Mouse (Mus musculus) layer of hippocampus, postnatal 36 days (tissue): ENCODE results near the gene Ick. TPM values are rescaled to one million over a fixed set of nuclear protein-coding genes. Genes with fewer than 3 reads are reported as not detected.
A peak's percentile ranks its signal among the peaks of the same experiment; 100 is the strongest.
"Not testable (repeated sequence)": the region's sequence is repeated elsewhere in the genome, so short reads cannot be mapped to it uniquely, and the experiment has no call there.

Experiments used
- DNase-seq, 2 experiments: peaks; one replicate each; pipeline ENCODE4 v3.0.0; 2022
- total RNA-seq, 2 experiments: library from RNA; stranded (reverse); gene quantifications; 2 replicates each; pipeline ENCODE4 v1.2.3; 2021

Ick gene
- 10 to 100 TPM; 21.3 to 22.2 TPM for total RNA-seq

GRCm38 (mm10) chr9:78108796-78109239 is at the start of gene Ick, which contains the start of gene Fbxo9:
Gene Ick (plus strand): TSS chr9:78109192.
Gene Fbxo9 (minus strand): TSS chr9:78109065.
- peak; percentile 85 for DNase-seq

- no peak for DNase-seq
Observed at GRCm38 (mm10) chr9:78059525-78060120, 49.4 kb upstream of the Ick start.

GRCm38 (mm10) chr9:78062392-78062791 is 46.6 kb upstream of the Ick start:
- no peak for DNase-seq

GRCm38 (mm10) chr9:78064121-78064520 is 44.9 kb upstream of the Ick start:
- DNase-seq = no peak

GRCm38 (mm10) chr9:78070496-78070895 is 38.5 kb upstream of the Ick start:
- no peak for DNase-seq

- no peak for DNase-seq
Observed at GRCm38 (mm10) chr9:78071626-78072025, 37.4 kb upstream of the Ick start.

GRCm38 (mm10) chr9:78073291-78073690 is 35.7 kb upstream of the Ick start:
- not testable (repeated sequence) for DNase-seq

GRCm38 (mm10) chr9:78073713-78074340 is 35.2 kb upstream of the Ick start:
- no peak for DNase-seq

GRCm38 (mm10) chr9:78075256-78075655 is 33.7 kb upstream of the Ick start:
- DNase-seq = no peak

- DNase-seq = no peak
Observed at GRCm38 (mm10) chr9:78078240-78078639, 30.8 kb upstream of the Ick start.

- no peak for DNase-seq
Observed at GRCm38 (mm10) chr9:78081835-78082234, 27.2 kb upstream of the Ick start.

- no peak for DNase-seq
Observed at GRCm38 (mm10) chr9:78084341-78084740, 24.7 kb upstream of the Ick start.

- DNase-seq = no peak
Observed at GRCm38 (mm10) chr9:78085722-78086287, 23.2 kb upstream of the Ick start.

GRCm38 (mm10) chr9:78087751-78088150 is 21.2 kb upstream of the Ick start:
- no peak for DNase-seq

GRCm38 (mm10) chr9:78088521-78088920 is 20.5 kb upstream of the Ick start:
- no peak for DNase-seq

GRCm38 (mm10) chr9:78088971-78089370 is 20.0 kb upstream of the Ick start:
- no peak for DNase-seq

GRCm38 (mm10) chr9:78089906-78090305 is 19.1 kb upstream of the Ick start:
- no peak for DNase-seq

- no peak for DNase-seq
Observed at GRCm38 (mm10) chr9:78090596-78090995, 18.4 kb upstream of the Ick start.

- no peak for DNase-seq
Observed at GRCm38 (mm10) chr9:78095686-78096085, 13.3 kb upstream of the Ick start.

GRCm38 (mm10) chr9:78096376-78096775 is 12.6 kb upstream of the Ick start:
- DNase-seq = no peak

- DNase-seq = no peak
Observed at GRCm38 (mm10) chr9:78100956-78101355, 8.0 kb upstream of the Ick start.

- no peak for DNase-seq
Observed at GRCm38 (mm10) chr9:78101431-78101830, 7.6 kb upstream of the Ick start.

GRCm38 (mm10) chr9:78103965-78104560 is 4.9 kb upstream of the Ick start:
- no peak for DNase-seq

- no peak for DNase-seq
Observed at GRCm38 (mm10) chr9:78104973-78105372, 4.0 kb upstream of the Ick start.
